Mouse (Mus musculus) forebrain, embryonic 14.5 days (tissue): ENCODE measurements at regions not wholly inside any gene's neighbourhood (a gene's known extent, or its start where the extent isn't known, plus 50 kb on each side); places are given as distances from the start of the nearest gene placed in this dataset.

Experiments used
- ATAC-seq: fragments of 200-750 bp; cut with Nextera tagmentation; 2 replicates; pipeline ENCODE4 v1.8.0; 2017; ENCODE audit warnings: mild to moderate bottlenecking, moderate library complexity
- DNase-seq: peaks from one replicate; pipeline ENCODE4 v3.0.0-alpha.2; 2015; ENCODE audit warnings: low spot score
- H3K27ac ChIP-seq: fragments of 300-500 bp; sonication (generic); 2 replicates; pipeline ENCODE4 v1.5.1; 2014; ENCODE audit warnings: low read depth, mild to moderate bottlenecking, control low read depth, low read length, moderate library complexity
- H3K27me3 ChIP-seq: fragments of 300-500 bp; sonication (generic); replicated peaks from 2 replicates; pipeline ENCODE4 v1.6.1; 2014; ENCODE audit warnings: low read length, control low read depth, mixed read lengths; ENCODE audit not compliant: control insufficient read depth, insufficient read depth
- H3K36me3 ChIP-seq: fragments of 300-500 bp; sonication (generic); 2 replicates; pipeline ENCODE4 v1.6.1; 2014; ENCODE audit warnings: low read length, control low read depth; ENCODE audit not compliant: control insufficient read depth, insufficient read depth
- H3K4me1 ChIP-seq: fragments of 300-500 bp; sonication (generic); 2 replicates; pipeline ENCODE4 v1.6.1; 2014; ENCODE audit warnings: antibody characterized with exemption, low read length, control low read depth; ENCODE audit not compliant: control insufficient read depth, insufficient read depth
- H3K4me2 ChIP-seq: fragments of 300-500 bp; sonication (generic); 2 replicates; pipeline ENCODE4 v1.6.1; 2014; ENCODE audit warnings: mild to moderate bottlenecking, control low read depth, low read length
- H3K4me3 ChIP-seq: fragments of 300-500 bp; sonication (generic); 2 replicates; pipeline ENCODE4 v1.5.1; 2014; ENCODE audit warnings: low read depth, low read length, control low read depth
- H3K9ac ChIP-seq: fragments of 300-500 bp; sonication (generic); 2 replicates; pipeline ENCODE4 v1.6.1; 2014; ENCODE audit warnings: mild to moderate bottlenecking, low read length, control low read depth, moderate library complexity
- H3K9me3 ChIP-seq: fragments of 300-500 bp; sonication (generic); replicated peaks from 2 replicates; pipeline ENCODE4 v1.6.1; 2016; ENCODE audit warnings: low read length, control low read depth, mixed read lengths; ENCODE audit not compliant: control insufficient read depth
- WGBS: fragments of 180-500 bp; shearing (Covaris S2); extraction: QIAGEN DNeasy Blood & Tissue Kit; methylation state at CpG from one replicate; pipeline ENCODE4 v1.1.7; 2014; 5-methylcytosine and 5-hydroxymethylcytosine counted together

- Histone ChIP-seq H3K4me2 (no peak overlapping the region), H3K4me1 (no peaks in the 10 kb centered on the region), H3K4me3 (no peak overlapping the region), H3K9ac (no peak overlapping the region), H3K9me3 (no peaks in the 10 kb centered on the region), H3K27ac (no peak overlapping the region), H3K27me3 (no peaks in the 10 kb centered on the region), H3K36me3 (no peaks in the 10 kb centered on the region)
- ATAC-seq (no peak), DNase-seq (no peak)
- WGBS: 94% methylated on average over 11 of the region's 11 CpGs
These were observed 122.3 kb downstream of the Barhl2 start for GRCm38 (mm10) chr5:106335639-106336038.

- H3K36me3 ChIP-seq: no peaks in the 10 kb centered on the region
- H3K4me1 ChIP-seq: no peaks in the 10 kb centered on the region
- H3K4me3 ChIP-seq: no peak overlapping the region
- no peak overlapping the region for H3K27ac ChIP-seq
- H3K4me2 ChIP-seq: no peak overlapping the region
- no peaks in the 10 kb centered on the region for H3K9me3 ChIP-seq
- no peak; the same call in 1 of the 2 replicates for ATAC-seq
- 28% methylated on average over 9 of the region's 9 CpGs for WGBS
- no peak overlapping the region for H3K9ac ChIP-seq
- no peaks in the 10 kb centered on the region for H3K27me3 ChIP-seq
- peak; percentile 58 for DNase-seq
These were observed 130.3 kb downstream of the Barhl2 start for GRCm38 (mm10) chr5:106327592-106328150.

GRCm38 (mm10) chr5:106322574-106323215 lies 135.3 kb downstream of the Barhl2 start:
- H3K9me3 ChIP-seq: no peaks in the 10 kb centered on the region
- peak; percentile 20 for DNase-seq
- WGBS: 22% methylated on average over 18 of the region's 18 CpGs
- H3K36me3 ChIP-seq: no peaks in the 10 kb centered on the region
- no peak overlapping the region for H3K4me3 ChIP-seq
- peaks cover 8% of the 10 kb centered on the region for H3K4me1 ChIP-seq
- no peak overlapping the region for H3K4me2 ChIP-seq
- no peak overlapping the region for H3K27ac ChIP-seq
- ATAC-seq: no peak
- no peak overlapping the region for H3K9ac ChIP-seq
- H3K27me3 ChIP-seq: no peaks in the 10 kb centered on the region

- no peaks in the 10 kb centered on the region for H3K9me3 ChIP-seq
- H3K36me3 ChIP-seq: no peaks in the 10 kb centered on the region
- no peak overlapping the region for H3K27ac ChIP-seq
These were observed 136.5 kb downstream of the Barhl2 start for GRCm38 (mm10) chr5:106321426-106321825.

GRCm38 (mm10) chr5:106321023-106321422 lies 136.9 kb downstream of the Barhl2 start:
- Histone ChIP-seq H3K36me3 (no peaks in the 10 kb centered on the region), H3K4me2 (no peak overlapping the region), H3K27ac (no peak overlapping the region), H3K9me3 (no peaks in the 10 kb centered on the region), H3K9ac (no peak overlapping the region), H3K4me1 (peaks cover 8% of the 10 kb centered on the region), H3K27me3 (no peaks in the 10 kb centered on the region), H3K4me3 (no peak overlapping the region)
- 54% methylated on average over 3 of the region's 3 CpGs for WGBS
- no peak for DNase-seq
- no peak for ATAC-seq

More at GRCm38 (mm10) chr5:106321426-106321825, 136.5 kb downstream of the Barhl2 start:
- DNase-seq (no peak), ATAC-seq (no peak)
- no peak overlapping the region for H3K9ac ChIP-seq
- H3K4me3 ChIP-seq: no peak overlapping the region
- H3K27me3 ChIP-seq: no peaks in the 10 kb centered on the region
- no peak overlapping the region for H3K4me2 ChIP-seq
- WGBS: 35% methylated on average over 5 of the region's 5 CpGs
- peaks cover 8% of the 10 kb centered on the region for H3K4me1 ChIP-seq

- peak; percentile 47 for DNase-seq
- Histone ChIP-seq H3K9ac (no peak overlapping the region), H3K4me2 (no peak overlapping the region), H3K4me1 (peaks cover 8% of the 10 kb centered on the region), H3K36me3 (no peaks in the 10 kb centered on the region), H3K27ac (no peak overlapping the region), H3K27me3 (no peaks in the 10 kb centered on the region), H3K4me3 (no peak overlapping the region), H3K9me3 (no peaks in the 10 kb centered on the region)
- 2% methylated on average over 6 of the region's 6 CpGs for WGBS
- ATAC-seq: no peak; the same call in 1 of the 2 replicates
These were observed 137.9 kb downstream of the Barhl2 start for GRCm38 (mm10) chr5:106320039-106320438.

- ATAC-seq (no peak), DNase-seq (no peak)
- no peak overlapping the region for H3K4me3 ChIP-seq
- WGBS: 93% methylated on average over 6 of the region's 6 CpGs
- H3K4me1 ChIP-seq: peaks cover 8% of the 10 kb centered on the region
- H3K9ac ChIP-seq: no peak overlapping the region
- H3K36me3 ChIP-seq: no peaks in the 10 kb centered on the region
- H3K27me3 ChIP-seq: no peaks in the 10 kb centered on the region
- H3K9me3 ChIP-seq: no peaks in the 10 kb centered on the region
- no peak overlapping the region for H3K27ac ChIP-seq
- no peak overlapping the region for H3K4me2 ChIP-seq
These were observed 139.7 kb downstream of the Barhl2 start for GRCm38 (mm10) chr5:106318246-106318645.

GRCm38 (mm10) chr5:106313874-106314273 lies 144.1 kb downstream of the Barhl2 start:
- Histone ChIP-seq H3K36me3 (no peaks in the 10 kb centered on the region), H3K27ac (no peak overlapping the region), H3K4me3 (no peak overlapping the region), H3K9me3 (no peaks in the 10 kb centered on the region), H3K9ac (no peak overlapping the region), H3K4me2 (no peak overlapping the region), H3K4me1 (no peaks in the 10 kb centered on the region), H3K27me3 (no peaks in the 10 kb centered on the region)
- ATAC-seq: no peak
- no peak for DNase-seq
- 85% methylated on average over 6 of the region's 6 CpGs for WGBS

GRCm38 (mm10) chr5:106301372-106301771 lies 156.6 kb downstream of the Barhl2 start:
- no peak overlapping the region for H3K4me3 ChIP-seq
- H3K36me3 ChIP-seq: no peaks in the 10 kb centered on the region
- no peak overlapping the region for H3K4me2 ChIP-seq
- H3K27ac ChIP-seq: no peak overlapping the region
- H3K27me3 ChIP-seq: no peaks in the 10 kb centered on the region; the same call in 1 of the 2 replicates
- no peak overlapping the region for H3K9ac ChIP-seq
- H3K4me1 ChIP-seq: no peaks in the 10 kb centered on the region
- ATAC-seq: no peak
- DNase-seq: no peak
- no peaks in the 10 kb centered on the region for H3K9me3 ChIP-seq
- 59% methylated on average over 4 of the region's 4 CpGs for WGBS
